Mouse (Mus musculus) spleen, adult 2 months (tissue): ENCODE data around the gene Vdr.

Experiments
- CTCF ChIP-seq: fragments of 200-500 bp; IDR thresholded peaks from 2 replicates; pipeline ENCODE4 v1.5.1; 2011; ENCODE audit warnings: mild to moderate bottlenecking, inconsistent platforms; ENCODE audit not compliant: insufficient read depth, insufficient read length, insufficient replicate concordance; ENCODE audit errors: extremely low read depth
- POLR2A ChIP-seq: fragments of 200-500 bp; IDR thresholded peaks from 2 replicates; pipeline ENCODE4 v1.6.1; 2011; ENCODE audit warnings: low read depth, low read length, inconsistent platforms

DNA sequence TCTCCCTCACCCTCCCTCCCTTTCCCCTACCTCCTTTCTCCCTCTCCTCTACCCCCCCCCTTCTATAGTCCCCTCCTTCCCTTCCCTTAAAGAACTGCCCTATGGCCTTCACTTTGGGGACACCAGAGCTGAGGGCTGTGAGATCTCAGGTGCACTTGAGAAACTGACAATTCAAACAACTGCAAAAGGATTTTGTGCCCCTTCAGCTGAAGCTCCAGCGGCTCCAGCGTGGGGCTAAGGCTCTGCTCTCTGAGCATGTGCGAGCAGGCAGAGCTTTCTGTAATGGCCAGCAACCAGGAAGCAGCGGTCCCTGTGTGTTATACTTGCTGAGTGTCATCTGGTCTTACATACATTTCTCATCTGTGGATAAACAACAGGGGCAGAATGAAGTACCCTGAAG lies 45.3 kb upstream of the Vdr start:
- TF ChIP-seq CTCF (no peak), POLR2A (no peak)
